ENCODE assay signal across 15 mouse cellular contexts in genomic region chr6:52156551-52157200, GRCm38 (mm10). TPM values are rescaled to one million over a fixed set of nuclear protein-coding genes. Genes with fewer than 3 reads are reported as not detected.
DNase-seq lines count a peak whose midpoint lies in the region; ATAC-seq and TF ChIP-seq lines count a peak whose summit lies in the region.
"Had no signal": no experiment of that assay in that cellular context is flagged by ENCODE, and none has a peak within 500 bp of the region (broad histone marks: within the 10 kb centered on the region; RNA-seq: fewer than 3 reads in every experiment).

No protein-coding gene starts in this region.

- no peak overlapping the region for H3K9ac ChIP-seq in heart, embryonic 12.5 days
- no peak overlapping the region for H3K9ac ChIP-seq in heart, adult 2 months (ENCODE audit: low read depth, low read length)
- H3K9ac ChIP-seq in midbrain, embryonic 13.5 days (replicated peaks) = no peak overlapping the region
- H3K9ac ChIP-seq in intestine, embryonic 16.5 days (ENCODE audit: low read depth, low read length) = no peak overlapping the region
- no peak overlapping the region for H3K9ac ChIP-seq in stomach, embryonic 15.5 days
- H3K9ac ChIP-seq: embryonic facial prominence, embryonic 15.5 days had no signal

- TF ChIP-seq EP300 in heart, adult 2 months (IDR thresholded peaks at IDR 0.05; ENCODE audit: insufficient read depth, low read depth, low read length) = no peak

- no peaks in the 10 kb centered on the region for H3K9me3 ChIP-seq in heart, embryonic 12.5 days (replicated peaks)
- no peaks in the 10 kb centered on the region for H3K9me3 ChIP-seq in midbrain, embryonic 10.5 days (replicated peaks)
- no peaks in the 10 kb centered on the region for H3K9me3 ChIP-seq in midbrain, embryonic 13.5 days
- no peaks in the 10 kb centered on the region for H3K9me3 ChIP-seq in intestine, embryonic 16.5 days (ENCODE audit: control insufficient read depth, low read length)
- H3K9me3 ChIP-seq in stomach, embryonic 15.5 days = no peaks in the 10 kb centered on the region
- H3K9me3 ChIP-seq: embryonic facial prominence, embryonic 15.5 days; megakaryocyte, embryonic 14.5 days had no signal

- H3K4me2 ChIP-seq in heart, embryonic 12.5 days = peak overlapping the region; percentile 98
- no peak overlapping the region for H3K4me2 ChIP-seq in midbrain, embryonic 13.5 days (replicated peaks)
- H3K4me2 ChIP-seq in intestine, embryonic 16.5 days (ENCODE audit: low read depth, low read length) = peak overlapping the region; percentile 13; the same call in 1 of the 2 replicates
- peak overlapping the region; percentile 88 for H3K4me2 ChIP-seq in stomach, embryonic 15.5 days
- H3K4me2 ChIP-seq: embryonic facial prominence, embryonic 15.5 days had no signal

- no peaks in the 10 kb centered on the region for H3K36me3 ChIP-seq in heart, embryonic 12.5 days
- H3K36me3 ChIP-seq in heart, adult 2 months (ENCODE audit: control insufficient read depth, insufficient read depth, low read length) = no peaks in the 10 kb centered on the region
- no peaks in the 10 kb centered on the region for H3K36me3 ChIP-seq in midbrain, embryonic 10.5 days
- H3K36me3 ChIP-seq in midbrain, embryonic 13.5 days = no peaks in the 10 kb centered on the region
- no peaks in the 10 kb centered on the region for H3K36me3 ChIP-seq in intestine, embryonic 16.5 days (ENCODE audit: control insufficient read depth, insufficient read depth, low read length)
- H3K36me3 ChIP-seq in stomach, embryonic 15.5 days = no peaks in the 10 kb centered on the region
- H3K36me3 ChIP-seq: embryonic facial prominence, embryonic 15.5 days had no signal

- H3K4me3 ChIP-seq in heart, embryonic 12.5 days = peak overlapping the region; percentile 70
- H3K4me3 ChIP-seq in heart, adult 2 months = no peak overlapping the region
- H3K4me3 ChIP-seq in midbrain, embryonic 10.5 days = no peak overlapping the region
- H3K4me3 ChIP-seq in midbrain, embryonic 13.5 days (replicated peaks) = no peak overlapping the region
- no peak overlapping the region for H3K4me3 ChIP-seq in intestine, embryonic 16.5 days (ENCODE audit: low read length)
- 0 out of 2 replicates have a peak overlapping the region, but pooled peaks have one; percentile 67 for H3K4me3 ChIP-seq in stomach, embryonic 15.5 days (replicated peaks)

- ATAC-seq in heart, embryonic 12.5 days (ENCODE audit: insufficient number of reproducible peaks, low FRiP score) = no peak
- no peak for ATAC-seq in midbrain, embryonic 13.5 days
- ATAC-seq in intestine, embryonic 16.5 days = no peak
- ATAC-seq in stomach, embryonic 15.5 days (ENCODE audit: insufficient read depth, low FRiP score, low read depth) = no peak
- ATAC-seq in CD4-positive, CD25-positive, alpha-beta regulatory T cell, adult 4 months = no peak

- H3K27ac ChIP-seq in heart, embryonic 12.5 days (ENCODE audit: poor library complexity, severe bottlenecking) = no peak overlapping the region
- H3K27ac ChIP-seq in heart, adult 2 months = no peak overlapping the region
- no peak overlapping the region for H3K27ac ChIP-seq in midbrain, embryonic 10.5 days (replicated peaks)
- H3K27ac ChIP-seq in midbrain, embryonic 13.5 days = no peak overlapping the region
- H3K27ac ChIP-seq in intestine, embryonic 16.5 days (ENCODE audit: low read length) = no peak overlapping the region
- no peak overlapping the region for H3K27ac ChIP-seq in stomach, embryonic 15.5 days
- H3K27ac ChIP-seq: embryonic facial prominence, embryonic 15.5 days had no signal

- no peak for DNase-seq in heart, adult 2 months
- peak; percentile 36 for DNase-seq in midbrain, embryonic 10.5 days (ENCODE audit: low spot score)
- DNase-seq in Muller cell, postnatal 12 days (ENCODE audit: inconsistent ontology term) = no peak
- DNase-seq: cerebellum, adult 9-10 months; left cerebral cortex, postnatal 4 days had no signal

- WGBS in heart, embryonic 12.5 days = 1% methylated on average over 20 of the region's 20 CpGs
- 10% methylated on average over 20 of the region's 20 CpGs for WGBS in heart, adult 2 months
- WGBS in midbrain, embryonic 10.5 days = 1% methylated on average over 20 of the region's 20 CpGs
- WGBS in midbrain, embryonic 13.5 days = 2% methylated on average over 20 of the region's 20 CpGs
- WGBS in intestine, embryonic 16.5 days = 24% methylated on average over 20 of the region's 20 CpGs
- WGBS in stomach, embryonic 15.5 days = 25% methylated on average over 20 of the region's 20 CpGs

- peaks cover 94% of the 10 kb centered on the region for H3K27me3 ChIP-seq in heart, embryonic 12.5 days (replicated peaks)
- H3K27me3 ChIP-seq in heart, adult 2 months (ENCODE audit: control insufficient read depth, insufficient read depth, low read length) = peaks cover 6% of the 10 kb centered on the region; the same call in 1 of the 2 replicates
- peaks cover 100% of the 10 kb centered on the region for H3K27me3 ChIP-seq in midbrain, embryonic 10.5 days (ENCODE audit: low read depth, poor library complexity, severe bottlenecking)
- peaks cover 99% of the 10 kb centered on the region for H3K27me3 ChIP-seq in midbrain, embryonic 13.5 days
- peaks cover 30% of the 10 kb centered on the region for H3K27me3 ChIP-seq in intestine, embryonic 16.5 days (replicated peaks; ENCODE audit: control insufficient read depth, insufficient read depth, low read length)
- peaks cover 20% of the 10 kb centered on the region; the same call in 1 of the 2 replicates for H3K27me3 ChIP-seq in stomach, embryonic 15.5 days (replicated peaks)

- intact Hi-C loops in heart, adult 2 months (cut with DNase I) = loop anchor here (5.0 kb wide), 1 partner anchor 69 kb away; no protein-coding TSS in a partner anchor

- TF ChIP-seq CTCF in heart, adult 2 months (IDR thresholded peaks at IDR 0.05) = no peak

- H3K79me2 ChIP-seq in heart, adult 2 months (replicated peaks; ENCODE audit: control insufficient read depth, insufficient read depth, low read length) = no peaks in the 10 kb centered on the region

- TF ChIP-seq POLR2A in heart, adult 2 months (IDR thresholded peaks at IDR 0.05; ENCODE audit: insufficient read depth, low read depth, low read length) = no peak

- H3K4me1 ChIP-seq in heart, embryonic 12.5 days (replicated peaks) = peaks cover 22% of the 10 kb centered on the region
- H3K4me1 ChIP-seq in heart, adult 2 months (ENCODE audit: control insufficient read depth, insufficient read depth, low read length) = no peaks in the 10 kb centered on the region
- H3K4me1 ChIP-seq in midbrain, embryonic 10.5 days = peaks cover 34% of the 10 kb centered on the region
- peaks cover 10% of the 10 kb centered on the region for H3K4me1 ChIP-seq in midbrain, embryonic 13.5 days (replicated peaks)
- H3K4me1 ChIP-seq in intestine, embryonic 16.5 days (ENCODE audit: control insufficient read depth, insufficient read depth, low read length) = peaks cover 23% of the 10 kb centered on the region
- H3K4me1 ChIP-seq in stomach, embryonic 15.5 days = peaks cover 21% of the 10 kb centered on the region

RNA-seq across cellular contexts. Expression of gene Hoxa1, which starts 1.4 kb away (rescaled TPM):
- 0.89 and 1.3 TPM in 2 replicates for polyA plus RNA-seq in heart, embryonic 12.5 days (2016; fragmentation: Nextera tagmentation; extraction: Ambion mirVana)
- total RNA-seq in heart, adult 2 months (2021) = under 1 TPM in 1 of 2 experiments, not detected in 1; 0.20 TPM
- 0.32 and 0.43 TPM in 2 replicates for polyA plus RNA-seq in heart, adult 2 months (2012; rRNA removed)
- 0.32 and 0.47 TPM in 2 replicates for polyA plus RNA-seq in midbrain, embryonic 10.5 days (2016; fragmentation: Nextera tagmentation; extraction: Ambion mirVana)
- 0.07 and 0.09 TPM in 2 replicates for polyA plus RNA-seq in midbrain, embryonic 13.5 days (2015; fragmentation: Nextera tagmentation; extraction: Ambion mirVana)
- polyA plus RNA-seq in intestine, embryonic 16.5 days (2015; fragmentation: Nextera tagmentation; extraction: Ambion mirVana) = 0.72 and 0.88 TPM in 2 replicates
- 1.3 and 2.2 TPM in 2 replicates for polyA plus RNA-seq in stomach, embryonic 15.5 days (2015; fragmentation: Nextera tagmentation; extraction: Ambion mirVana)
- not detected for polyA plus RNA-seq in CD4-positive, CD25-positive, alpha-beta regulatory T cell, adult 4 months (2017; shearing (Covaris generic))
- total RNA-seq: left cerebral cortex, postnatal 4 days had no signal

RNA-seq across cellular contexts. Expression of gene Hoxa2, which starts 8.0 kb away (rescaled TPM):
- 0.98 and 1.2 TPM in 2 replicates for polyA plus RNA-seq in heart, embryonic 12.5 days (2016; fragmentation: Nextera tagmentation; extraction: Ambion mirVana)
- total RNA-seq in heart, adult 2 months (2021) = under 1 TPM; 0.11 to 0.21 TPM
- polyA plus RNA-seq in heart, adult 2 months (2012; rRNA removed) = 0.84 TPM in 1 of 2 replicates, not detected in the other
- 0.26 and 1.9 TPM in 2 replicates for polyA plus RNA-seq in midbrain, embryonic 10.5 days (2016; fragmentation: Nextera tagmentation; extraction: Ambion mirVana)
- 0.18 TPM in 1 of 2 replicates, not detected in the other for polyA plus RNA-seq in midbrain, embryonic 13.5 days (2015; fragmentation: Nextera tagmentation; extraction: Ambion mirVana)
- 5.0 and 5.1 TPM in 2 replicates for polyA plus RNA-seq in intestine, embryonic 16.5 days (2015; fragmentation: Nextera tagmentation; extraction: Ambion mirVana)
- 8.8 and 12.2 TPM in 2 replicates for polyA plus RNA-seq in stomach, embryonic 15.5 days (2015; fragmentation: Nextera tagmentation; extraction: Ambion mirVana)
- not detected for polyA plus RNA-seq in CD4-positive, CD25-positive, alpha-beta regulatory T cell, adult 4 months (2017; shearing (Covaris generic))
- total RNA-seq: left cerebral cortex, postnatal 4 days had no signal
- polyA plus RNA-seq: frontal cortex, adult 2 months had no signal

RNA-seq across cellular contexts. Expression of gene 5730596B20Rik, which starts 20.6 kb away (rescaled TPM):
- polyA plus RNA-seq in heart, embryonic 12.5 days (2016; fragmentation: Nextera tagmentation; extraction: Ambion mirVana) = 0.15 and 0.36 TPM in 2 replicates
- not detected for total RNA-seq in heart, adult 2 months (2021)
- not detected in 2 replicates for polyA plus RNA-seq in heart, adult 2 months (2012; rRNA removed)
- polyA plus RNA-seq in midbrain, embryonic 10.5 days (2016; fragmentation: Nextera tagmentation; extraction: Ambion mirVana) = not detected in 2 replicates
- polyA plus RNA-seq in midbrain, embryonic 13.5 days (2015; fragmentation: Nextera tagmentation; extraction: Ambion mirVana) = not detected in 2 replicates
- 1.5 TPM in 2 replicates for polyA plus RNA-seq in intestine, embryonic 16.5 days (2015; fragmentation: Nextera tagmentation; extraction: Ambion mirVana)
- 2.6 and 3.1 TPM in 2 replicates for polyA plus RNA-seq in stomach, embryonic 15.5 days (2015; fragmentation: Nextera tagmentation; extraction: Ambion mirVana)
- not detected for polyA plus RNA-seq in CD4-positive, CD25-positive, alpha-beta regulatory T cell, adult 4 months (2017; shearing (Covaris generic))
- total RNA-seq: left cerebral cortex, postnatal 4 days had no signal
- polyA plus RNA-seq: embryonic facial prominence, embryonic 15.5 days; frontal cortex, adult 2 months; spleen, adult 2 months had no signal

RNA-seq across cellular contexts. Expression of gene Hoxa4, which starts 34.9 kb away (rescaled TPM):
- polyA plus RNA-seq in heart, embryonic 12.5 days (2016; fragmentation: Nextera tagmentation; extraction: Ambion mirVana) = 0.38 and 0.39 TPM in 2 replicates
- total RNA-seq in heart, adult 2 months (2021) = under 1 TPM; 0.14 to 0.34 TPM
- 0.76 and 0.84 TPM in 2 replicates for polyA plus RNA-seq in heart, adult 2 months (2012; rRNA removed)
- polyA plus RNA-seq in midbrain, embryonic 10.5 days (2016; fragmentation: Nextera tagmentation; extraction: Ambion mirVana) = not detected in 2 replicates
- not detected in 2 replicates for polyA plus RNA-seq in midbrain, embryonic 13.5 days (2015; fragmentation: Nextera tagmentation; extraction: Ambion mirVana)
- 1.7 and 2.4 TPM in 2 replicates for polyA plus RNA-seq in intestine, embryonic 16.5 days (2015; fragmentation: Nextera tagmentation; extraction: Ambion mirVana)
- polyA plus RNA-seq in stomach, embryonic 15.5 days (2015; fragmentation: Nextera tagmentation; extraction: Ambion mirVana) = 4.4 and 5.3 TPM in 2 replicates
- polyA plus RNA-seq in CD4-positive, CD25-positive, alpha-beta regulatory T cell, adult 4 months (2017; shearing (Covaris generic)) = not detected
- total RNA-seq: left cerebral cortex, postnatal 4 days had no signal
- polyA plus RNA-seq: frontal cortex, adult 2 months; heart, embryonic 16.5 days had no signal

RNA-seq across cellular contexts. Expression of gene Hoxa5, which starts 47.7 kb away (rescaled TPM):
- polyA plus RNA-seq in heart, embryonic 12.5 days (2016; fragmentation: Nextera tagmentation; extraction: Ambion mirVana) = 0.96 and 1.7 TPM in 2 replicates
- under 1 TPM; 0.26 to 0.45 TPM for total RNA-seq in heart, adult 2 months (2021)
- 0.94 and 0.96 TPM in 2 replicates for polyA plus RNA-seq in heart, adult 2 months (2012; rRNA removed)
- not detected in 2 replicates for polyA plus RNA-seq in midbrain, embryonic 10.5 days (2016; fragmentation: Nextera tagmentation; extraction: Ambion mirVana)
- 0.08 and 0.17 TPM in 2 replicates for polyA plus RNA-seq in midbrain, embryonic 13.5 days (2015; fragmentation: Nextera tagmentation; extraction: Ambion mirVana)
- 15.3 and 15.5 TPM in 2 replicates for polyA plus RNA-seq in intestine, embryonic 16.5 days (2015; fragmentation: Nextera tagmentation; extraction: Ambion mirVana)
- 19.8 and 20.2 TPM in 2 replicates for polyA plus RNA-seq in stomach, embryonic 15.5 days (2015; fragmentation: Nextera tagmentation; extraction: Ambion mirVana)
- not detected for polyA plus RNA-seq in CD4-positive, CD25-positive, alpha-beta regulatory T cell, adult 4 months (2017; shearing (Covaris generic))
- total RNA-seq: left cerebral cortex, postnatal 4 days had no signal
- polyA plus RNA-seq: frontal cortex, adult 2 months had no signal

Comparison
In these comparisons a context has a peak if more than half of its experiments do, and no peak if none do; other contexts are left out.
1. H3K4me3 ChIP-seq: peak in heart, embryonic 12.5 days (single experiment) and stomach, embryonic 15.5 days (single experiment); none in heart, adult 2 months (single experiment), midbrain, embryonic 10.5 days (single experiment), midbrain, embryonic 13.5 days (single experiment) and intestine, embryonic 16.5 days (single experiment).